8 mouse cellular contexts compared by ENCODE assay signal in genomic region chr6:94698509-94699172, GRCm38 (mm10). TPM values are rescaled to one million over a fixed set of nuclear protein-coding genes. Genes with fewer than 3 reads are reported as not detected.
A peak's percentile ranks its signal among the peaks of the same experiment; 100 is the strongest.
DNase-seq lines count a peak whose midpoint lies in the region; ATAC-seq and TF ChIP-seq lines count a peak whose summit lies in the region.

No protein-coding gene starts in this region.

- no peaks in the 10 kb centered on the region for H3K36me3 ChIP-seq in lung, embryonic 14.5 days (ENCODE audit: insufficient read depth)
- no peaks in the 10 kb centered on the region for H3K36me3 ChIP-seq in intestine, embryonic 16.5 days (ENCODE audit: control insufficient read depth, insufficient read depth, low read length)
- H3K36me3 ChIP-seq in neural tube, embryonic 14.5 days (ENCODE audit: control insufficient read depth, insufficient read depth, low read length) = no peaks in the 10 kb centered on the region

- H3K4me3 ChIP-seq in lung, embryonic 14.5 days (ENCODE audit: low read depth, low read length) = peak overlapping the region; percentile 78
- peak overlapping the region; percentile 71 for H3K4me3 ChIP-seq in embryonic fibroblast, embryonic 13.5 days (ENCODE audit: insufficient read depth, low read length)
- H3K4me3 ChIP-seq in intestine, embryonic 16.5 days (ENCODE audit: low read length) = peak overlapping the region; percentile 98
- peak overlapping the region; percentile 86 for H3K4me3 ChIP-seq in neural tube, embryonic 14.5 days (ENCODE audit: low read depth, low read length)

- 6% methylated on average over 11 of the region's 11 CpGs for WGBS in lung, embryonic 14.5 days
- 4% methylated on average over 11 of the region's 11 CpGs for WGBS in intestine, embryonic 16.5 days
- 4% methylated on average over 11 of the region's 11 CpGs for WGBS in neural tube, embryonic 14.5 days

- H3K4me2 ChIP-seq in lung, embryonic 14.5 days = peak overlapping the region; percentile 93
- H3K4me2 ChIP-seq in intestine, embryonic 16.5 days (ENCODE audit: low read depth, low read length) = peak overlapping the region; percentile 84
- H3K4me2 ChIP-seq in neural tube, embryonic 14.5 days (ENCODE audit: low read depth, low read length) = peak overlapping the region; percentile 79

- TF ChIP-seq CTCF in lung, embryonic 14.5 days (IDR thresholded peaks at IDR 0.05; ENCODE audit: low read depth) = no peak
- TF ChIP-seq CTCF in embryonic fibroblast, embryonic 13.5 days (IDR thresholded peaks at IDR 0.05; ENCODE audit: borderline replicate concordance, insufficient read depth, low read length) = no peak

- peaks cover 5% of the 10 kb centered on the region; the same call in 1 of the 2 replicates for H3K27me3 ChIP-seq in lung, embryonic 14.5 days (ENCODE audit: insufficient read depth, low read length)
- no peaks in the 10 kb centered on the region for H3K27me3 ChIP-seq in intestine, embryonic 16.5 days (replicated peaks; ENCODE audit: control insufficient read depth, insufficient read depth, low read length)
- no peaks in the 10 kb centered on the region for H3K27me3 ChIP-seq in neural tube, embryonic 14.5 days (ENCODE audit: control insufficient read depth, insufficient read depth, low read length)

- peak; percentile 30 for DNase-seq in lung, embryonic 14.5 days
- no peak for DNase-seq in lung, postnatal 36 days
- DNase-seq in thymus, postnatal 14 days = no peak
- no peak for DNase-seq in adrenal gland, postnatal 25 days
- DNase-seq in layer of hippocampus, adult 9-10 months (ENCODE audit: low spot score) = no peak

- no peak for TF ChIP-seq POLR2A in embryonic fibroblast, embryonic 13.5 days (IDR thresholded peaks at IDR 0.05; ENCODE audit: low read depth, low read length)

- H3K27ac ChIP-seq in lung, embryonic 14.5 days (ENCODE audit: low read depth) = peak overlapping the region; percentile 6; the same call in 1 of the 2 replicates
- H3K27ac ChIP-seq in embryonic fibroblast, embryonic 13.5 days (ENCODE audit: insufficient read depth, low read length) = 0 out of 2 replicates have a peak overlapping the region, but pooled peaks have one; percentile 2
- H3K27ac ChIP-seq in intestine, embryonic 16.5 days (ENCODE audit: low read length) = peak overlapping the region; percentile 86
- H3K27ac ChIP-seq in neural tube, embryonic 14.5 days (ENCODE audit: low read depth, low read length) = no peak overlapping the region

- no peaks in the 10 kb centered on the region for H3K9me3 ChIP-seq in lung, embryonic 14.5 days (ENCODE audit: low read depth, low read length)
- H3K9me3 ChIP-seq in intestine, embryonic 16.5 days (ENCODE audit: control insufficient read depth, low read length) = no peaks in the 10 kb centered on the region
- H3K9me3 ChIP-seq in neural tube, embryonic 14.5 days (ENCODE audit: control insufficient read depth, low read length) = no peaks in the 10 kb centered on the region

- H3K4me1 ChIP-seq in lung, embryonic 14.5 days (ENCODE audit: insufficient read depth) = peaks cover 14% of the 10 kb centered on the region
- H3K4me1 ChIP-seq in embryonic fibroblast, embryonic 13.5 days (ENCODE audit: control insufficient read depth, insufficient read depth, low read length) = peaks cover 13% of the 10 kb centered on the region; the same call in 1 of the 2 replicates
- peaks cover 41% of the 10 kb centered on the region for H3K4me1 ChIP-seq in intestine, embryonic 16.5 days (ENCODE audit: control insufficient read depth, insufficient read depth, low read length)
- peaks cover 8% of the 10 kb centered on the region; the same call in 1 of the 2 replicates for H3K4me1 ChIP-seq in neural tube, embryonic 14.5 days (ENCODE audit: control insufficient read depth, insufficient read depth, low read length)

- H3K9ac ChIP-seq in lung, embryonic 14.5 days = peak overlapping the region; percentile 86
- peak overlapping the region; percentile 97 for H3K9ac ChIP-seq in intestine, embryonic 16.5 days (ENCODE audit: low read depth, low read length)
- H3K9ac ChIP-seq in neural tube, embryonic 14.5 days (replicated peaks; ENCODE audit: low read depth, low read length) = peak overlapping the region; percentile 83

- ATAC-seq in lung, embryonic 14.5 days (ENCODE audit: insufficient read depth) = no peak
- ATAC-seq in intestine, embryonic 16.5 days = no peak
- no peak for ATAC-seq in neural tube, embryonic 14.5 days (ENCODE audit: low read depth)

RNA-seq across cellular contexts. Expression of gene Lrig1, which starts 1.3 kb away (rescaled TPM):
- 11.5 and 13.5 TPM in 2 replicates for polyA plus RNA-seq in lung, embryonic 14.5 days (2014; fragmentation: Nextera tagmentation; extraction: Ambion mirVana)
- polyA plus RNA-seq in embryonic fibroblast, embryonic 13.5 days (2011; ENCODE audit: insufficient read length, low read depth, missing spikeins) = 34.6 and 44.5 TPM in 2 replicates
- polyA plus RNA-seq in intestine, embryonic 16.5 days (2015; fragmentation: Nextera tagmentation; extraction: Ambion mirVana) = 11.8 and 14.7 TPM in 2 replicates
- 20.6 and 25.2 TPM in 2 replicates for polyA plus RNA-seq in neural tube, embryonic 14.5 days (2014; fragmentation: Nextera tagmentation; extraction: Ambion mirVana)
- 9.4 and 14.4 TPM in 2 replicates for total RNA-seq in adrenal gland, postnatal 25 days (2021)
